Mouse (Mus musculus) intestine, postnatal 0 days (tissue): ENCODE data around the gene Pgf. TPM values are rescaled to one million over a fixed set of nuclear protein-coding genes. Genes with fewer than 3 reads are reported as not detected.
A peak's percentile ranks its signal among the peaks of the same experiment; 100 is the strongest.

Experiments used
- ATAC-seq: fragments of 200-750 bp; cut with Nextera tagmentation; 2 replicates; pipeline ENCODE4 v1.8.0; 2017; ENCODE audit warnings: mild to moderate bottlenecking, moderate TSS enrichment, moderate library complexity
- H3K27ac ChIP-seq: fragments of 300-500 bp; sonication (generic); 2 replicates; pipeline ENCODE4 v1.5.1; 2014; ENCODE audit warnings: mild to moderate bottlenecking, low read depth, low read length, moderate library complexity
- H3K27me3 ChIP-seq: fragments of 300-500 bp; sonication (generic); replicated peaks from 2 replicates; pipeline ENCODE4 v1.6.1; 2014; ENCODE audit warnings: low read length, mixed read lengths; ENCODE audit not compliant: control insufficient read depth, insufficient read depth
- H3K36me3 ChIP-seq: fragments of 300-500 bp; sonication (generic); 2 replicates; pipeline ENCODE4 v1.6.1; 2014; ENCODE audit warnings: mild to moderate bottlenecking, moderate library complexity; ENCODE audit not compliant: control insufficient read depth, insufficient read depth
- H3K4me1 ChIP-seq: fragments of 300-500 bp; sonication (generic); replicated peaks from 2 replicates; pipeline ENCODE4 v1.6.1; 2014; ENCODE audit warnings: antibody characterized with exemption, low read length, mixed read lengths; ENCODE audit not compliant: control insufficient read depth, insufficient read depth
- H3K4me2 ChIP-seq: fragments of 300-500 bp; sonication (generic); replicated peaks from 2 replicates; pipeline ENCODE4 v1.6.1; 2014; ENCODE audit warnings: low read depth, mild to moderate bottlenecking, moderate library complexity
- H3K4me3 ChIP-seq: fragments of 300-500 bp; sonication (generic); 2 replicates; pipeline ENCODE4 v1.5.1; 2014; ENCODE audit warnings: low read depth, low read length
- H3K9ac ChIP-seq: fragments of 300-500 bp; sonication (generic); 2 replicates; pipeline ENCODE4 v1.6.1; 2014; ENCODE audit warnings: mild to moderate bottlenecking, low read depth, low read length
- H3K9me3 ChIP-seq: fragments of 300-500 bp; sonication (generic); 2 replicates; pipeline ENCODE4 v1.6.1; 2016; ENCODE audit warnings: mixed run types; ENCODE audit not compliant: control insufficient read depth
- CTCF ChIP-seq: sonication (generic); IDR thresholded peaks from 2 replicates; pipeline ENCODE4 v1.5.1; 2016; ENCODE audit warnings: low read depth, mild to moderate bottlenecking, control low read depth, antibody characterized with exemption, moderate library complexity
- WGBS: fragments of 180-500 bp; shearing (Covaris S2); extraction: QIAGEN DNeasy Blood & Tissue Kit; methylation state at CpG from one replicate; pipeline ENCODE4 v1.1.7; 2014; 5-methylcytosine and 5-hydroxymethylcytosine counted together
- polyA plus RNA-seq: library from polyadenylated mRNA; unstranded; fragments of >200 nt; fragmentation: Nextera tagmentation; extraction: Ambion mirVana; gene quantifications from 2 replicates; pipeline ENCODE4 v1.2.1, GENCODE M21; 2015

The Pgf gene
- polyA plus RNA-seq, 1 experiment from 2014 or later, result 3.9 TPM

DNA sequence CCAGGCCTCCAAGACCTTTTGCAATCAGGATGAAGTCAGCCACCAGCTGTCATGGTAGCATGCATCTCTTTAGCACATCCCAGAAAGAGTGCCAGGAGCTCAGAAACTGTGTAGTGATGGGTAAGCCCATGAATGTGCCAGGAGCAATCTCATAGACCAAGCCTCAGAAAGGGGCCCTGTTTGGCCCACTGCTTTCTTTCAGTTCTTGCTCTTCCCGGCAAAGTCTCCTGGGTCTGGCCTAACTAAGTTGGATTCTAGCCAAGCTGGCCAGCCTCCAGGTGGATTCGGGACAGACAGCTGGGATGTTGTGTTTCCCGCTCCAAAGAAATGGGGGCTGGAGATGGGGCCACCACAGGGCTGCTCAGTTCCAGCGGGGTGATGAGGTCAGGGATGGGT, 17.0 kb upstream of the Pgf start:
- WGBS, result 41% methylated on average over 4 of the region's 4 CpGs
- H3K4me1 ChIP-seq, result no peaks in the 10 kb centered on the region; the same call in 1 of the 2 replicates
- TF ChIP-seq CTCF, result no peak
- no peak overlapping the region for H3K4me3 ChIP-seq
- no peaks in the 10 kb centered on the region for H3K27me3 ChIP-seq
- ATAC-seq, result no peak
- no peaks in the 10 kb centered on the region for H3K36me3 ChIP-seq
- H3K9me3 ChIP-seq, result no peaks in the 10 kb centered on the region
- no peak overlapping the region for H3K27ac ChIP-seq
- no peak overlapping the region for H3K4me2 ChIP-seq
- H3K9ac ChIP-seq, result no peak overlapping the region

DNA sequence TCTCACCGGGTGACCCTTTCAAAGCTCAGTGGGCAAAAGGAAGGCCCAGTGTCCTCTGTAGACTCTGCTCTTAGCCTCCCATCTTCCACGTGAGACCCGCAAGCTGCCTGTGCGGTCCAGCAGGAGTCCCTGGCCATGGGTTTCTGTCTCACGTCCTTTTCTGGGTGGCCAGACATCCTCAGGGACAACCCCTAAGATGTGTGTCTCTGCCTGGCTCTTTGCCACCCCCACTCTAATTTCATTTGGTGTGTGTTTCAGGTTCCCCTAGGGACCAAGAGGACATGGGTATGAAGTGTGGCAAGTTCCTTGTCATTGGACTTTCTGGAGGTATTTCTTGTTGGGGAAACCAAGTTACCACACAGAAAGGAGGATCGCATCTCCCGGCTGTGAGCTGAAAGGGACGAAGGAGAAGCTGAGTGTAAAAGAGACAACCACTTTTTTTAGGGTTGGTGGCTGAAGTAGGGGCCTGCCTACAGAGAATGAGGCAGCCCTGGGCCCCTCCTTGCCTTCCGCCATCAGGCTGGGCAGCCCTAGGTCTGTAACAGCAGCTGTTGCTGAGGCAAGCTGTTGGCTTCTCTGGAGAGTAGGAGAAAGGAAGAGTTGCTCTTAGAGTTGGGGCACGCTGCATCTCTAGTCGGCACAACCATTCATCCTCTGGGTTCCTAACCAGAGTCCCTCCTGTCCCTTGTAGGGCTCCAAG, 16.5 kb upstream of the Pgf start:
- Histone ChIP-seq H3K4me2 (no peak overlapping the region), H3K4me3 (no peak overlapping the region), H3K9me3 (no peaks in the 10 kb centered on the region), H3K27ac (no peak overlapping the region; the same call in 1 of the 2 replicates), H3K36me3 (no peaks in the 10 kb centered on the region), H3K4me1 (no peaks in the 10 kb centered on the region; the same call in 1 of the 2 replicates), H3K27me3 (no peaks in the 10 kb centered on the region), H3K9ac (no peak overlapping the region)
- no peak for TF ChIP-seq CTCF
- ATAC-seq, result no peak
- WGBS, result 83% methylated on average over 11 of the region's 11 CpGs

- Histone ChIP-seq H3K9ac (no peak overlapping the region), H3K4me1 (no peaks in the 10 kb centered on the region; the same call in 1 of the 2 replicates), H3K4me2 (no peak overlapping the region), H3K36me3 (no peaks in the 10 kb centered on the region), H3K4me3 (no peak overlapping the region), H3K27ac (no peak overlapping the region), H3K9me3 (no peaks in the 10 kb centered on the region), H3K27me3 (no peaks in the 10 kb centered on the region)
- TF ChIP-seq CTCF, result no peak
- WGBS, result 86% methylated on average over 10 of the region's 10 CpGs
- no peak for ATAC-seq
Observed at GRCm38 (mm10) chr12:85193146-85193545, 15.6 kb upstream of the Pgf start.

- H3K27ac ChIP-seq, result no peak overlapping the region
- no peaks in the 10 kb centered on the region for H3K36me3 ChIP-seq
- H3K4me1 ChIP-seq, result no peaks in the 10 kb centered on the region; the same call in 1 of the 2 replicates
- H3K27me3 ChIP-seq, result no peaks in the 10 kb centered on the region
- 16% methylated on average over 19 of the region's 19 CpGs for WGBS
- H3K9ac ChIP-seq, result peak overlapping the region; percentile 1; the same call in 1 of the 2 replicates
- H3K4me2 ChIP-seq, result peak overlapping the region; percentile 24; the same call in 1 of the 2 replicates
- 0 out of 2 replicates have a peak, but pooled peaks have one; percentile 11 for TF ChIP-seq CTCF
- peak overlapping the region; percentile 12; the same call in 1 of the 2 replicates for H3K4me3 ChIP-seq
- peak; percentile 44 for ATAC-seq
- no peaks in the 10 kb centered on the region for H3K9me3 ChIP-seq
Observed at GRCm38 (mm10) chr12:85192461-85193108, 15.0 kb upstream of the Pgf start.

GRCm38 (mm10) chr12:85190290-85190689, 12.7 kb upstream of the Pgf start:
- 70% methylated on average over 7 of the region's 7 CpGs for WGBS
- H3K4me1 ChIP-seq, result no peaks in the 10 kb centered on the region; the same call in 1 of the 2 replicates
- no peak for ATAC-seq
- no peak for TF ChIP-seq CTCF
- H3K9ac ChIP-seq, result no peak overlapping the region
- H3K27ac ChIP-seq, result no peak overlapping the region
- no peaks in the 10 kb centered on the region for H3K27me3 ChIP-seq
- H3K4me3 ChIP-seq, result no peak overlapping the region
- no peaks in the 10 kb centered on the region for H3K36me3 ChIP-seq
- no peaks in the 10 kb centered on the region for H3K9me3 ChIP-seq
- H3K4me2 ChIP-seq, result no peak overlapping the region

- no peak overlapping the region for H3K4me2 ChIP-seq
- ATAC-seq, result no peak
- H3K9me3 ChIP-seq, result no peaks in the 10 kb centered on the region
- no peaks in the 10 kb centered on the region for H3K4me1 ChIP-seq
- WGBS, result 60% methylated on average over 7 of the region's 7 CpGs
- H3K27me3 ChIP-seq, result no peaks in the 10 kb centered on the region
- H3K36me3 ChIP-seq, result no peaks in the 10 kb centered on the region
- no peak overlapping the region for H3K4me3 ChIP-seq
- H3K9ac ChIP-seq, result no peak overlapping the region
- TF ChIP-seq CTCF, result no peak
- H3K27ac ChIP-seq, result no peak overlapping the region
Observed at GRCm38 (mm10) chr12:85186361-85186760, 8.8 kb upstream of the Pgf start.
